Mouse (Mus musculus) forelimb bud, embryonic 11.5 days (tissue): ENCODE measurements around the gene Nrbp1.
"Not testable (repeated sequence)": the region's sequence is repeated elsewhere in the genome, so short reads cannot be mapped to it uniquely, and the experiment has no call there.

Experiments used
- DNase-seq: peaks from one replicate; pipeline ENCODE4 v3.0.0-alpha.2; 2012; ENCODE audit warnings: low read depth, low spot score

The Nrbp1 gene

DNA sequence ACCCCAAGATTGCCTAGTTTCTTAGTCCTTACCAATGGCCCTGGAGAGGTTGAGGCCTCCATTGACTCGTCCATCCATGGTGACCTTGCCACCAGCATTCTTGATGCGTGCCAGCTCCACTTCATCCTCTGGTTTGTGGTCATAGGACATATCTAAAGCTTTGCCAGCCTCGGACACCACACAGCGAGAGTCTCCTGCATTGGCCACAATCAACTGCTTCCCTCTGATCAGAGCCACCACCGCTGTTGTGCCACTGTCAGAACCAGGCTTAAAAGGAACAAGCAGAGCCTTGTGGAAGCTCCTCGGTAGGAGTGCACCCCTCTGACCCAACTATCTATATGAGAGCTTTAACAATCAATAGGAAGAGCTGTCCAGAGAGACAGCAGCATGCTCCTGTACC, 36.2 kb upstream of the Nrbp1 start:
- DNase-seq, result no peak

DNA sequence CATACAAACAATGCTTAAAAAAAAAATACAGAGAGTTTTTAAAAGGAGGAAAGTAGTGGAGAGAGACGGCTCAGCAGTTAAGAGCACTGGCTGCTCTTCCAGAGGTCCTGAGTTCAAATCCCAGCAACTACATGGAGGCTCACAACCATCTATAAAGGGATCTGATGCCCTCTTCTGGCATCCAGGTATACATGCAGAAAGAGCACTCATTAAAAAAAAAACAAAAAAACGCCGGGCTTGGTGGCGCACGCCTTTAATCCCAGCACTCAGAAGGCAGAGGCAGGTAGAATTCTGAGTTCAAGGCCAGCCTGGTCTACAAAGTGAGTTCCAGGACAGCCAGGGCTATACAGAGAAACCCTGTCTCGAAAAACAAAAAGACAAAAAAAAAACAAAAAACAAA, 24.1 kb upstream of the Nrbp1 start:
- DNase-seq, result not testable (repeated sequence)

- no peak for DNase-seq
Measured at GRCm38 (mm10) chr5:31218294-31218693, 22.4 kb upstream of the Nrbp1 start.

- peak; percentile 43 for DNase-seq
Measured at GRCm38 (mm10) chr5:31219070-31219469, 21.6 kb upstream of the Nrbp1 start.

DNA sequence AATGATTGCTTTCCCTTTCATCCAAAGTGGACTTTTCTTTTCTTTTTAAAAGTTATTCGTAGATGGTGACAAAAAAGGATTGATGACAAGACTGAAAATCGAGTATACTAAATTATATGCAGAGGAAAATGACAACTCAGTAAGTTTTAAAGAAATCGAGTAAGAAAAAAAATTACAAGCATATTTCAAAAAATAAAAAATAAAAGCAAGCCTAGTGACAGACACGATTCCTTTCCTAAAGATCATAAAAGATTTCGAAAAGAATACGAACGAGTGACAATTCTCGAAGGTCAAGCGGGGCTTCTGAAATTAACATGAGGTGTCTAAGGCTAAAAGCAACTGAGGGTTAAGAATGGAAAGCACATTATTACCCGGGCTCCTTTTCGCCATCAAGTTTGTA, 21.2 kb upstream of the Nrbp1 start:
- no peak for DNase-seq

GRCm38 (mm10) chr5:31219911-31220447, 20.7 kb upstream of the Nrbp1 start:
- peak; percentile 48 for DNase-seq

GRCm38 (mm10) chr5:31220448-31221303, 20.0 kb upstream of the Nrbp1 start, which contains the start of gene Ppm1g:
Gene Ppm1g, minus strand, starts transcription at chr5:31220687.
- peak; percentile 95 for DNase-seq

DNA sequence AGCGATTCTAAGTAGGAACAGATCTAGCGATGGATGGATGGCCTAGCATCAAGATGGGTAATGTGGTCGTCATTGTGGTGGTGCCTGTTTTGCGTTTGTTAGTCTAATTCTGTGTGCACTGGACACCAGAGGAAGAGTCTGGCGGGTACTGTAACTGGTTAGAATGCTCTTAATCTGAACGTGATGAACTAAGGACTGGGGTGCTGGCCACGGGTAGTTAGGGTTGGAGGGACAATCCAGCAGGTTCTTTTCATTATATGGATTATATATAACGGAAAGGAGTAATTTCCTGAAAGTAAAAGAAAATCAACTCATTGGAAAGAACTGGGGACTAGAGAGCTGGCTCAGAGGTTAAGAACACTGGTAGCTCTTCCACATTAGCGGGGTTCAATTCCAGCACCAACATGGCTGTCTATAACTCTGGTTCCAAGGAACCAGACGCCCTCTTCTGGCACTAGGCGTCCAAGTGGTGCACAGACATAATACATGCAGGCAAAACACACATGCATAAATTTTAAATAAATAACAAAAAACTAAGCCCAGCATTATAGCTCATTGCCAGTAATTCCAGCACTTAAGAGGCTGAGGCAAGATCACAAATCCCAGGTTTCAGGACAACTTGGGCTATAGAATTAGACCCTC, 19.2 kb upstream of the Nrbp1 start:
- peak; percentile 66 for DNase-seq

GRCm38 (mm10) chr5:31222696-31223095, 18.0 kb upstream of the Nrbp1 start:
- no peak for DNase-seq

GRCm38 (mm10) chr5:31226641-31227040, 14.0 kb upstream of the Nrbp1 start:
- no peak for DNase-seq

GRCm38 (mm10) chr5:31241522-31242034, 914 bp downstream of the Nrbp1 start:
- no peak for DNase-seq

DNA sequence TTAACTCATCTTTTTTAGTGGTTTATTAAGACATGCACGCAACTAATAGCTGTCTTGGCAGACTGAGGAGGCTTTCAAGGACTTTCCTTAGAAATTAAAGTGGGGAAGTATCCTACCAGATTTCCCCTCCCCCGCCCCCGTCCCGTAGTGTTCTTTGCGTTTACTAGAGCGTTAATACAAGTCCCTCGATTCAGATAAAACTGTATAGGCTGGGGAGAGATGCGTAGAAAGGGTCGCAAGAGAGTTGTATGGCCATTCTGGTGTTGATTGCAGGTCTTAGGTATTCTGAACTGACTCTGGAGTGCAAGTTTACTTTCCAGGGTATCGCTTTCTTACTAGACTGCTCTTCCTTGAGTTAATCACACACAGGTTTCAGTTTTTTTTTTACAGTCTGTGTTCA, 1.5 kb downstream of the Nrbp1 start:
- no peak for DNase-seq

DNA sequence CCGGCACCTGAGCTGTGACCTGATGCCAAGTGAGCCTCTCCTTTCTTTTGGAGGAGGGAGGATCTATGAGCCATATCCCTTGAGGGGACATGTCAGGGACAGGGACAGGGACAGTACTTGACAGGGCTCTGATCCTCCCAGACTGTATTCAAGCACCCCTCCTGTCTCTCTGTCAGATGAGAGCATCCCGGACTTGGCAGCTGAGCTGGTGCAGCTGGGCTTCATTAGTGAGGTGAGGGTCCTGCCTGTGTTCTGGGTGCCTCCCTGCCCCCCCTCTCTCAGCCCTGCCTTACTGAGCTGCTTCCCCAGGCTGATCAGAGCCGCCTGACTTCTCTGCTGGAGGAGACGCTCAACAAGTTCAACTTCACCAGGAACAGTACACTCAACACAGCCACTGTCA, 10.1 kb downstream of the Nrbp1 start:
- no peak for DNase-seq

DNA sequence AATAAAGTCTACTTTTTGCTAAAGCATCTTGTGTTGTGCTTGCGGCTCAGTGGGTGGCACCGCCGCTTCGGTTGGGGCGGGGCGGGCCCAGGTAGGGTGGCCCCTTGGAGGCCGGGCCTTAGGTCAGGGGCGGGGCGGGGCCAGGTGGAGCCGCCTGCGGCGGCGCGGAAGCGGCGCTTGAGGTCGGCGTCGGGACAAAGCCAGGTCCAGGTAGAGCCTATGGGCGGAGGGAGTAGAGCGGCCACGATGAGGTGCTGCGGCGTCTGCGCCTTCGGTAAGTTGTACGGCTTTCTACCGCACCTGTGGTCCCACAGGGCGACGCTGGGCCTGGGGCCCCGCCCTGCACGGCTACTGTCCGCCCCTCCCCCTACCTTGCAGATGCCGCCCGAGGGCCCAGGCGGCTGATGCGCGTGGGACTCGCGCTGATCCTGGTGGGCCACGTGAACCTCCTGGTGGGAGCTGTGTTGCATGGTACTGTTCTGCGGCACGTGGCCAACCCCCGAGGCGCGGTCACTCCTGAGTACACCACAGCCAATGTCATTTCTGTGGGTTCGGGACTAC, 11.0 kb downstream of the Nrbp1 start, which contains the start of gene Krtcap3:
TSS of gene Krtcap3 (plus strand) at position 151 of the 561 bp plus-strand sequence.
- DNase-seq, result peak; percentile 53

DNA sequence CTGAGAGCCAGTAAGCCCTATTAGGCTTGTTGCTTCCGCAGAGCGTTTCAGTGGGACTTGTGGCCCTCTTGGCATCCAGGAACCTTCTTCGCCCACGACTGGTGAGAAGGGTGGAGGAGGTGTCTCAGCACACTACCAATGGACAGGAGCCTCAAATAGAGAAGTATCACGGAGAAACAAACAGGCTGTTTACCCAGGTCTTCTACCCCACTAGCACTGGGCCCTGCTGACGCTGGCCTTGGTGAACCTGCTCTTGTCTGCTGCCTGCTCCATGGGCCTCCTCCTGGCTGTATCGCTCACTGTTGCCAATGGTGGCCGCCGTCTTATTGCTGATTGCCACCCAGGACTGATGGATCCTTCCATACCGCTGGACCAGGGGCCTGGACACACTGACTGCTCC, 11.5 kb downstream of the Nrbp1 start:
- DNase-seq, result peak; percentile 5

DNA sequence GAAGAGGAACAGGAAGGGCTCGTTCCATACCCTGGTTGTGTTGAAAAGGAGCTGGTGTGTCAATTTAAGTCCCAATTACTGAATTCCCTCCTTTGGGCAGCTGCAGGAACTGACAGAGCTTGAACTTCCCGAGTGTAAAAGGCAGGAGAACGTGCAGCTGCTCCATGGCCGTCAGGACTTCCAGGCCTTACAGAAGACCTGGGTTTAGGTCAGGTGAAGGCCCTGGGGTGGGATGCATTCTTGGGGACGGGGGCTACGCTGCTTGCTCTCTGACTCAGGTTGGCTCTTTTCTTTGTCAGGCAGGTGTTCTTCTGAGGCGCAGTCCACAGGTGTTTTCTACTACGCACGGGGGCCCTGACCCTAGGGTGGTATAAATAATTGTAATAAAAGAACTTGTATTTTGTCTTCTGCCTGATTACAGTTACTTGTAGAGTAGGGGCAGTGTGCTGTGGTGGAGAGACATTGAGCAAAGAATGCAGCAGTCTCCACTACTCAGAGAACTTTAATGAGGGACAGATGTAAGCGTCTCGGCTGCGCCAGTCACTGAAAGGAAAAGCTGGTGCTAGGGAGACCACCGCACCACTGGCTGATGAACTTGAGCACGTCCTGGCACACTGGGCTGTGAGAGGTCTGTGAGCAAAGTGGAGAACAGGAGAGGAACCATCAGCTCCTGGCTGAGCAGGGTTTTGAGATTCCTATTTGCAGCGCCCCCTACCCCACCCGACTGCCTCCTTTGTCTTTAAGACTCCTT, 12.3 kb downstream of the Nrbp1 start:
- peak; percentile 65 for DNase-seq

- no peak for DNase-seq
Measured at GRCm38 (mm10) chr5:31253806-31254205, 13.1 kb downstream of the Nrbp1 start.

DNA sequence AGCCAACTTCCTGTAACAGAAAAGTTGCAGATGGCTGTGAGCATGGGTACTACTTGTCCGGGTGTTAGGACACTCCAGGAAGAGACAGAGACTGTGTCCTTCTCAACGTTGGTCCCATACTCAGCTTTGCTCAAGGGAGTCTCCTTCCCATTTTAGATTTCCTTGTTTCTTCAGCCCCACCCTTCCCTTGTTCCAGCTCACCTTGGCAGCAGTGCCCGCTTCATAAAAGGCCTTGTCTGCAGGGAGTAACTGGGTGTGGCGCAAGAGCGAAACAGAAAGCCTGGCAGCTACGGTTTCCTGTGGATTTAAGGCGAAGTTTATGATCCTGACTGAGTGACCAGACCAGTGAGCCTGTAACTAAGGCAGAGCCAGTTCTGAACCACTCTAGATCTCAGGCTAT, 13.8 kb downstream of the Nrbp1 start:
- DNase-seq, result no peak

GRCm38 (mm10) chr5:31254901-31255300, 14.2 kb downstream of the Nrbp1 start:
- no peak for DNase-seq

DNA sequence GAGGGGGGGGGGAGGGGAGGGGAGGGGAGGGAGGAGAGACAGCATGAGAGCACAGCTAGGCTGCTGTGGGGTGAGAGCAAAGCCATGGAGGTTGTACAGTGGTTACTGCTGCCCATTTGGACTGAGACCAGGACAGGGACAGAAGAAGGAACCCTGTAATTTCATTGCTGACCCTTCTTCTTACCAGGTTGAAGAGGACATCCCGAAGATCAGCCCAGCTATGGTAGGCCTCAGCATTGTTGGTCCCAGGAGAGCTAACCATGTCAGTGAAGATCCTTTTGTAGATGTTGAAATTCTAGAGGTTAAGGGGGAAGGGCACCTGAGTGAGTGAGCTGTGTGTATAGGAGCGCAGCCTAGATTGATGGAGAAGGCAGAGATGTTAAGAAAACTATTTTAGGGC, 14.7 kb downstream of the Nrbp1 start:
- no peak for DNase-seq

- no peak for DNase-seq
Measured at GRCm38 (mm10) chr5:31255971-31256370, 15.3 kb downstream of the Nrbp1 start.
